Mouse (Mus musculus) right cerebral cortex, adult 2 months (tissue): ENCODE data around the gene Fgfr2.
"Not testable (repeated sequence)": the region's sequence is repeated elsewhere in the genome, so short reads cannot be mapped to it uniquely, and the experiment has no call there.

Source experiments
- DNase-seq, 2 experiments: peaks; one replicate each; pipeline ENCODE4 v3.0.0; 2021 to 2022; ENCODE audit warnings: low spot score in 2 of 2

Gene Fgfr2

GRCm38 (mm10) chr7:133120221-133120751 lies 2.9 kb downstream of the Fgfr2 start:
- DNase-seq = no peak

GRCm38 (mm10) chr7:133117815-133118214 lies 5.3 kb downstream of the Fgfr2 start:
- DNase-seq = no peak

DNA sequence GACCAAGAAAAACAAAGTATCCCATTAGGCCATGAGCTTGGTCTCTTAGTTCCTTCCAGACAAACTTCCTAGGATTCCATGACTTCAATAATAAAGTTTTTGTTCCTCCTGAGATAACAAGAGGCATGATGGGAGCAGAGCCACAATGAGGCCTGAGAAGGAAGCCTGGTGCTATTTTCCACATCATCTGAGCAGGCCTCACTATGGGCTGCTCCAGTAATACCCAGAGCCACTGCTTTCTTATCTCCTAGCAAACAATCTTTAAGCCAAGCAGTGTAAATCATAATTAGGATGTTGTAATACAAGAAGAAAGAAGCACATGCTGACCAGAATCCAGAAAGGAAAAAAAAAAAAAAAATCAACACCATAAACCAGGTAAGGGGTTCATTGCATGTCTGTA lies 6.6 kb downstream of the Fgfr2 start:
- DNase-seq = no peak

GRCm38 (mm10) chr7:133115886-133116285 lies 7.3 kb downstream of the Fgfr2 start:
- DNase-seq = no peak

- no peak for DNase-seq
Measured at GRCm38 (mm10) chr7:133114847-133115470, 8.2 kb downstream of the Fgfr2 start.

- no peak for DNase-seq
Measured at GRCm38 (mm10) chr7:133113185-133113895, 9.8 kb downstream of the Fgfr2 start.

- DNase-seq = no peak
Measured at GRCm38 (mm10) chr7:133112351-133112831, 10.8 kb downstream of the Fgfr2 start.

GRCm38 (mm10) chr7:133109442-133109841 lies 13.7 kb downstream of the Fgfr2 start:
- DNase-seq = no peak

- peak; percentile 29 to 55 for DNase-seq
Measured at GRCm38 (mm10) chr7:133108695-133109094, 14.5 kb downstream of the Fgfr2 start.

DNA sequence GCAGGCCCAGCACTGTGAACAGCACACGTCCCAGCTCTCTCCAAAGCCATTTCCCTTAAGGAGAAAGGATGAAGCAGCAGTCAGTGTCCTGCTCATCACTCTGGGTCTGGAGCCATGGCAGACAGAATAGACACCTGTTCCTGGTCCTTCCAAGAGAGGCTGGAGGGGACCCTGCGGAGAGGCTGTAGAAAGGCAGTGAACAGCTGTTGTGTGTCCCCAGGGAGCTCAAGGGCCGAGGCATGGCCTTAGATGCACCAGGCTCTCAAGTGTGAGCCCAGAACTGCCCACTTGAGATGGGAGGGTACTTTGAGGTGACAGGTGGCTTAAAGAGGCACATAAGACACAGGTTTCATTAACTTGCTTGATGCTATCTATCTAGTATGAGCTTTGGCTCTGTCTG lies 20.6 kb downstream of the Fgfr2 start:
- DNase-seq = no peak

- DNase-seq = no peak
Measured at GRCm38 (mm10) chr7:133101070-133101469, 22.1 kb downstream of the Fgfr2 start.

- DNase-seq = no peak
Measured at GRCm38 (mm10) chr7:133100178-133100577, 23.0 kb downstream of the Fgfr2 start.

DNA sequence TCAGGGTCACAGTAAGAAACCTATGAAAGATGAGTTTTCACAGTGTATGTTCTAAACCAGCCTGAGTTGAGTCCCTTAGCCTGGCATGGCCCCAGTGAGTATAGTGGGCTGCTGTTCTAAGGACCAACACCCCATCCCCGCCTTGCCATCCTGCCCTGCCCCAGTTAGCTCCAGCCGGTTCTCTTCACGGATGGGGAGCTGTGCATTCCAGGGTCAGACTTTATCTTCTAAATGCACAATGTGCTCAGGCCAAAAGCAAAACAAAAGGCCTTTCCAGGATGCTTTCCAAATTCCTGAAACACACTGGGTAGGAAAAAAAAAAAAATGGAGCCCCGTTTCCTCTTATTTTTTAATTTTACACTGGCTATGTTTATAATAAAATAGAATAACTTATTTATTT lies 23.9 kb downstream of the Fgfr2 start:
- no peak for DNase-seq

GRCm38 (mm10) chr7:133098118-133098793 lies 24.9 kb downstream of the Fgfr2 start:
- DNase-seq = no peak

DNA sequence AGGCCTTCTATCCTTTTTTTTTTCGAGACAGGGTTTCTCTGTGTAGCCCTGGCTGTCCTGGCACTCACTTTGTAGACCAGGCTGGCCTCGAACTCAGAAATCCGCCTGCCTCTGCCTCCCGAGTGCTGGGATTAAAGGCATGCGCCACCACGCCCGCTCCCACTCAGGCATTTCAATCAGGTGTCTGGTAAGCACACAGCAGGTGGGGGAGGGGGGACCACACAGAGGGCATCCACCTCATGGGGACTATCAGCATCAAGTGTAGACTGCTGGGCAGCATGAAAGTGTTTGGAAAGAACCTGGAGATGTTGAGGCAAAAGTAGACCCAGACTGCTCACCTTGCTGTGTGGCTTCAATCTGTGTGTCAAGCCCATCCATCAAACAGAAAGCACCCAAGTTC lies 27.5 kb downstream of the Fgfr2 start:
- not testable (repeated sequence) for DNase-seq

- no peak for DNase-seq
Measured at GRCm38 (mm10) chr7:133094711-133095495, 28.2 kb downstream of the Fgfr2 start.

DNA sequence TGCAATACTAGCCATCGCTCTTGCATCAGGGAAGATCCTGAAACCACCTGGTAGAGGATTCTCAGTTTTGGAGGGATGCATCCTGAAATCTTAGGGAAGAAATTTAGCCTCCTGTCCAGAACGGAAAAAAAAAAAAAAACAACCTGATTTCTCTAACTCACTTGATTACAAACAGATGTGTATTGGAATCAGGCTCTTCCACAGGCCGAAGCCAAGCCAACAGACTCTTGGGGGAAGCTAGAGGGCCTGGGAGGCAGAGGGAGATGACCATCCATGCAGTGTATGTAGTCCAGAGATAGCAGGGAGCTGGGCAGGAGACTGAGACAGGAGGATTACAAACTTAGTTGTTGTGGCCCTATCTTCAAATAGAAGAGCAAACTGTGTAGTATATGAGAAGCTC lies 29.0 kb downstream of the Fgfr2 start:
- DNase-seq = no peak

DNA sequence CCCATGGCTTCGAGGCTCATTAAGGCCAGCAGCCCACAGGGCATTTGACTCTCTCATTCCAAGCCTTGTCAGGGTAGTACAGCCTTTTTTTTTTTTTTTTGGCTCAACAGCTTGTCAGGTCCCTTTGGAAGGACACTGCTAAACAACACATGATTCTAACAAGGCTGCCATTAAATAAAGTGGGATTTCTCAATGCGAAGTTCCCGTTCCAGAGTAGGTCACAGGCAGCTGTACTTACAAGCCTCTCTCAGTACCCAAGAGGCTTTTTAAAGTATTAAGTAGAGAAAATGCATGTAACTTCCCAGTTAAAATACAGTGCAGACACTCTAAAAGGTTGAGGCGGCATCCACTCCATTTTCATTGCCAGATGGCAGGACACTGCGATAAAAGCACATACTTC lies 29.4 kb downstream of the Fgfr2 start:
- no peak for DNase-seq

- no peak for DNase-seq
Measured at GRCm38 (mm10) chr7:133090641-133091040, 32.5 kb downstream of the Fgfr2 start.

DNA sequence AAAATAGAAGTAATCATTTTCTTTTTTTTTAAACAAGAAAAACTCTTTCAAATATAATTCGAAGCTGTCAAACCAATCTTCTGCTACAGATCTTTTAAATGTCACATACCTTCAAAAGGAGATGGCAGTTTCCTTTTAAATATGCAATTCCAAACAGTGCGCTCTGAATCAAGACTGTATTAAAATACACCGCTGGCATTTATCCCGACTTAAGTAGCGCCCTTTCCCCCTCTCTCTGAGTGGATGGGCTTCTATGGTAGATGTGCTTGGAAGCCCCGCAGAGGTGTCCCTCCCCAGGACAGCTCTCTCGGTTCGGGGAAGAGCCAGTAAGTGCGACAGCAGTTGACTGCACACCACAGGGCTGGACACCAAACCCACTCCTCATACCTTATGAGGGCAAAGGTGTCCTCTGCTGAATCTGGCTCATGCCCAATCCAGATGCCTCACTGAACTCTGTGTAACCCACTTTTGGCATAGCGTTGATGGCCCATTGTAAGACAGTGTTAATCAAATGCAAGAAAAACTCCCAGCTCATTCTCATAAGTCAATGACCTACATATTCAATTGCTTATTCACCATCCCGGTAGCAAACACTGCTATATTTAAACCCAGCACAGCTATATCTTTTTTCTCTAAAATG lies 33.4 kb downstream of the Fgfr2 start:
- no peak for DNase-seq

- peak; percentile 32 to 73 for DNase-seq
Measured at GRCm38 (mm10) chr7:133088830-133089261, 34.3 kb downstream of the Fgfr2 start.
